In the genomic region with DNA sequence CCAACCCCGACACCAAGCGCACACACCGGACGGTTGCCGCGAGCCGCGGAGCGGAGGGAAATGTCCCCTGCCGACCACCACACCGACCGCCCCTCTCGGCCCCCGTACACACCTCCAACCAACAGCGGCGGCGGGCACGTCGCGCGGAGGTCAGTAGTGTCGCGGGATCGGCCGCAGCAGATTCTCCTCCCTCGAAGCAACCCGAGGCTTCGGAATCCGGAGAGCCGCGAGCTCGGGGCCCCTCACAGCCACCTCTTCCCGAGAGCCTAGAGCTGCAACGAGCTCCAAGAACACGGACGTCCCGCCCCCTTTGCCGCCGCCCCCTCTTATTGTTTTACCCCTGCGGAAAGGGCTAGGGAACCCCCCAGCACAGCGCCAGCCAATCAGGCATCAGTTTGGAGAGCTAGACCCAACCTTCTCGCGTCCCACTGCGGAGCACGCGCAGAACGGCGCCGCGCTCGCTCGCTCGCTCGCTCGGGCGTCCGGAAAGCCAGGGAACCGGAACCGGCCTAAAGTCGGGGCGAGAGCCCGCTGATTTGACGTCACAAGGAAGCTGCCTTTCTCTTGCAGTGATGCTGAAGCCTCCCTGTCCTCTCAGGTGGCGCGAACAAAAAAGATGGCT, we compare ENCODE assay signal across 8 mouse cellular contexts. TPM values are rescaled to one million over a fixed set of nuclear protein-coding genes. Genes with fewer than 3 reads are reported as not detected.
A peak's percentile ranks its signal among the peaks of the same experiment; 100 is the strongest.
DNase-seq lines count a peak whose midpoint lies in the region; ATAC-seq and TF ChIP-seq lines count a peak whose summit lies in the region.

A gene (minus strand): TSS at position 303 of the 622 bp plus-strand sequence.

- H3K36me3 ChIP-seq in forebrain, embryonic 10.5 days (replicated peaks): no peaks in the 10 kb centered on the region
- H3K36me3 ChIP-seq in heart, embryonic 15.5 days: no peaks in the 10 kb centered on the region
- H3K36me3 ChIP-seq in liver, embryonic 14.5 days (replicated peaks; ENCODE audit: control insufficient read depth, insufficient read depth, low read depth): no peaks in the 10 kb centered on the region
- H3K36me3 ChIP-seq in neural tube, embryonic 11.5 days (ENCODE audit: control insufficient read depth, insufficient read depth, low read length): no peaks in the 10 kb centered on the region
- no peaks in the 10 kb centered on the region for H3K36me3 ChIP-seq in stomach, postnatal 0 days (ENCODE audit: control insufficient read depth, insufficient read depth, low read length)

- TF ChIP-seq EP300 in liver, embryonic 14.5 days (IDR thresholded peaks at IDR 0.05; ENCODE audit: low read depth): no peak; the same call in 1 of the 2 replicates
- peak; percentile 38 for TF ChIP-seq EP300 in stomach, postnatal 0 days (optimal IDR thresholded peaks at IDR 0.05)

- H3K4me2 ChIP-seq in heart, embryonic 15.5 days: peak within 1 kb of the TSS; percentile 70
- peak within 1 kb of the TSS; percentile 81 for H3K4me2 ChIP-seq in liver, embryonic 14.5 days (ENCODE audit: low read depth)
- peak within 1 kb of the TSS; percentile 77 for H3K4me2 ChIP-seq in neural tube, embryonic 11.5 days (ENCODE audit: low read depth)
- H3K4me2 ChIP-seq in stomach, postnatal 0 days (replicated peaks; ENCODE audit: low read depth): peak within 1 kb of the TSS; percentile 74

- peak within 1 kb of the TSS; percentile 85 for H3K4me3 ChIP-seq in forebrain, embryonic 10.5 days
- peak within 1 kb of the TSS; percentile 83 for H3K4me3 ChIP-seq in heart, embryonic 15.5 days
- peak within 1 kb of the TSS; percentile 63 to 72 for H3K4me3 ChIP-seq in liver, embryonic 14.5 days (ENCODE audit: insufficient read depth in 1 of 2, low read depth in 2 of 2, low read length in 2 of 2)
- peak within 1 kb of the TSS; percentile 94 for H3K4me3 ChIP-seq in neural tube, embryonic 11.5 days (ENCODE audit: low read depth, low read length)
- H3K4me3 ChIP-seq in stomach, postnatal 0 days (ENCODE audit: low read depth, low read length): peak within 1 kb of the TSS; percentile 96

- under 1% methylated on average over 64 of the region's 65 CpGs for WGBS in forebrain, embryonic 10.5 days
- WGBS in heart, embryonic 15.5 days: under 1% methylated on average over 65 of the region's 65 CpGs
- under 1% methylated on average over 63 of the region's 65 CpGs for WGBS in liver, embryonic 14.5 days (ENCODE audit: insufficient replicate concordance)
- under 1% methylated on average over 65 of the region's 65 CpGs for WGBS in neural tube, embryonic 11.5 days
- under 1% methylated on average over 63 of the region's 65 CpGs for WGBS in stomach, postnatal 0 days

- peaks cover 37% of the 10 kb centered on the region for H3K4me1 ChIP-seq in forebrain, embryonic 10.5 days
- peaks cover 34% of the 10 kb centered on the region for H3K4me1 ChIP-seq in heart, embryonic 15.5 days (replicated peaks)
- H3K4me1 ChIP-seq in liver, embryonic 14.5 days (replicated peaks; ENCODE audit: control insufficient read depth in 2 of 2, insufficient read depth in 2 of 2, low read length in 1 of 2): peaks cover 25 to 29% of the 10 kb centered on the region in 2 experiments
- peaks cover 14% of the 10 kb centered on the region for H3K4me1 ChIP-seq in neural tube, embryonic 11.5 days (ENCODE audit: control insufficient read depth, insufficient read depth, low read length)
- no peaks in the 10 kb centered on the region for H3K4me1 ChIP-seq in stomach, postnatal 0 days (replicated peaks; ENCODE audit: control insufficient read depth, insufficient read depth)

- no peak for TF ChIP-seq CTCF in liver, embryonic 14.5 days (IDR thresholded peaks at IDR 0.05; ENCODE audit: low read depth)
- peak; percentile 1; the same call in 1 of the 2 replicates for TF ChIP-seq CTCF in stomach, postnatal 0 days (IDR thresholded peaks at IDR 0.05; ENCODE audit: low read depth)

- no peaks in the 10 kb centered on the region for H3K9me3 ChIP-seq in forebrain, embryonic 10.5 days
- no peaks in the 10 kb centered on the region for H3K9me3 ChIP-seq in heart, embryonic 15.5 days (replicated peaks)
- H3K9me3 ChIP-seq in liver, embryonic 14.5 days (ENCODE audit: control insufficient read depth, low read length): no peaks in the 10 kb centered on the region
- H3K9me3 ChIP-seq in neural tube, embryonic 11.5 days (ENCODE audit: control insufficient read depth, low read length): no peaks in the 10 kb centered on the region
- no peaks in the 10 kb centered on the region for H3K9me3 ChIP-seq in stomach, postnatal 0 days (ENCODE audit: control insufficient read depth, low read length)

- peak; percentile 98 for ATAC-seq in heart, embryonic 15.5 days (replicated peaks; ENCODE audit: insufficient number of reproducible peaks, insufficient read depth, low FRiP score, low read depth)
- peak; percentile 97 for ATAC-seq in liver, embryonic 14.5 days (ENCODE audit: insufficient read depth)
- peak; percentile 96 for ATAC-seq in neural tube, embryonic 11.5 days (ENCODE audit: insufficient read depth, low FRiP score, low TSS enrichment)
- peak; percentile 99 for ATAC-seq in stomach, postnatal 0 days (ENCODE audit: low FRiP score, low TSS enrichment)

- no peaks in the 10 kb centered on the region for H3K27me3 ChIP-seq in forebrain, embryonic 10.5 days (ENCODE audit: poor library complexity, severe bottlenecking)
- no peaks in the 10 kb centered on the region for H3K27me3 ChIP-seq in heart, embryonic 15.5 days
- H3K27me3 ChIP-seq in liver, embryonic 14.5 days (ENCODE audit: control insufficient read depth, insufficient read depth, low read length): no peaks in the 10 kb centered on the region
- H3K27me3 ChIP-seq in neural tube, embryonic 11.5 days (ENCODE audit: control insufficient read depth, insufficient read depth, low read length): no peaks in the 10 kb centered on the region
- no peaks in the 10 kb centered on the region for H3K27me3 ChIP-seq in stomach, postnatal 0 days (ENCODE audit: control insufficient read depth, insufficient read depth, low read length)

- peak; percentile 94 to 97 for DNase-seq in CD8-positive naive resting alpha-beta T cell, adult 2 months (ENCODE audit: low read depth in 2 of 2, low spot score in 2 of 2)
- peak; percentile 97 for DNase-seq in c-Kit-positive CD71-negative TER-119-negative erythroid progenitor cells, embryonic 14.5 days (ENCODE audit: low read depth)
- peak; percentile 99 for DNase-seq in forebrain, embryonic 10.5 days (ENCODE audit: extremely low spot score, low spot score)
- peak; percentile 98 to 99 for DNase-seq in kidney, postnatal 25 days
- peak; percentile 91 to 96 (median 93) for DNase-seq in liver, embryonic 14.5 days (ENCODE audit: low read depth in 3 of 3, low spot score in 3 of 3)
- DNase-seq in neural tube, embryonic 11.5 days (ENCODE audit: low spot score): peak; percentile 99
- peak; percentile 99 for DNase-seq in stomach, postnatal 0 days (ENCODE audit: low spot score)

- H3K27ac ChIP-seq in forebrain, embryonic 10.5 days: peak within 1 kb of the TSS; percentile 98
- H3K27ac ChIP-seq in heart, embryonic 15.5 days: peak within 1 kb of the TSS; percentile 98
- H3K27ac ChIP-seq in liver, embryonic 14.5 days: peak within 1 kb of the TSS; percentile 77
- peak within 1 kb of the TSS; percentile 99 for H3K27ac ChIP-seq in neural tube, embryonic 11.5 days (ENCODE audit: low read depth, low read length)
- H3K27ac ChIP-seq in stomach, postnatal 0 days (replicated peaks): peak within 1 kb of the TSS; percentile 99

- peak within 1 kb of the TSS; percentile 97 for H3K9ac ChIP-seq in heart, embryonic 15.5 days
- peak within 1 kb of the TSS; percentile 90 for H3K9ac ChIP-seq in liver, embryonic 14.5 days (replicated peaks)
- peak within 1 kb of the TSS; percentile 96 for H3K9ac ChIP-seq in neural tube, embryonic 11.5 days (ENCODE audit: low read length)
- peak within 1 kb of the TSS; percentile 97 for H3K9ac ChIP-seq in stomach, postnatal 0 days (ENCODE audit: low read length)

RNA-seq across cellular contexts. Expression of the gene that starts here (rescaled TPM):
- 278 and 287 TPM in 2 replicates for polyA plus RNA-seq in forebrain, embryonic 10.5 days (2016; fragmentation: Nextera tagmentation; extraction: Ambion mirVana)
- polyA plus RNA-seq in heart, embryonic 15.5 days (2015; fragmentation: Nextera tagmentation; extraction: Ambion mirVana): 126 and 128 TPM in 2 replicates
- 12.5 and 19.0 TPM in 2 replicates for polyA plus RNA-seq in liver, embryonic 14.5 days (2012; rRNA removed)
- 54.3 and 56.0 TPM in 2 replicates for polyA plus RNA-seq in liver, embryonic 14.5 days (2014; fragmentation: Nextera tagmentation; extraction: Ambion mirVana)
- 301 and 308 TPM in 2 replicates for polyA plus RNA-seq in neural tube, embryonic 11.5 days (2014; fragmentation: Nextera tagmentation; extraction: Ambion mirVana)
- 94.0 and 111 TPM in 2 replicates for polyA plus RNA-seq in stomach, postnatal 0 days (2015; fragmentation: Nextera tagmentation; extraction: Ambion mirVana)

Comparison
In these comparisons a context has a peak if more than half of its experiments do, and no peak if none do; other contexts are left out.
1. Peak in every context shown above with its lines: DNase-seq, ATAC-seq, H3K4me3 ChIP-seq and H3K27ac ChIP-seq.